Mouse (Mus musculus) embryo, embryonic 11 days (tissue): ENCODE data around the gene Slfn8.
"Not testable (repeated sequence)": the region's sequence is repeated elsewhere in the genome, so short reads cannot be mapped to it uniquely, and the experiment has no call there.

Source experiments
- DNase-seq: peaks from one replicate; pipeline ENCODE4 v3.0.0-alpha.2; 2015

Gene Slfn8

DNA sequence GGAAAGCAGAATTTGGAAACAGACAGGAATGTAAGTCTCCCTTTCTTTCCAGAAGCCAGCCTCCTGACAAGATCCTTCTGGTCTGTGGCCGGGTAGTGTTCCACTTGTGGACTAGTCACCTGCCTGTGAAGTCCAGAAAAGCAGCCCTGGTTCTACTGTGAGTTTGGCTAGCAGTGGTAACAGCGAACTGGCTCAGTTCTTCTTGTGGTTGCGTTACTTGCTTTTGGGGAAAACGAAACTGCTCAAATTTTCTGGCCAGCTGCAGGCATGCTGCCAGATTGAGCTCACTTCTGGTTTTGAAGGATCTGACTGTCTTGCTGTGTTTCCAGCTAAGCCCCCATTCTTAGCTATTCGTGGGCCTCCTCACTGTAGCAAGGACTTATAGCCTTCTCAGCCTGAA lies at the start of gene Slfn8:
Gene Slfn8 (minus strand): TSS at position 190 of the 400 bp plus-strand sequence.
- DNase-seq: no peak

- DNase-seq: no peak
Observed at GRCm38 (mm10) chr11:83067982-83068694, 47.5 kb upstream of the Slfn8 start.

DNA sequence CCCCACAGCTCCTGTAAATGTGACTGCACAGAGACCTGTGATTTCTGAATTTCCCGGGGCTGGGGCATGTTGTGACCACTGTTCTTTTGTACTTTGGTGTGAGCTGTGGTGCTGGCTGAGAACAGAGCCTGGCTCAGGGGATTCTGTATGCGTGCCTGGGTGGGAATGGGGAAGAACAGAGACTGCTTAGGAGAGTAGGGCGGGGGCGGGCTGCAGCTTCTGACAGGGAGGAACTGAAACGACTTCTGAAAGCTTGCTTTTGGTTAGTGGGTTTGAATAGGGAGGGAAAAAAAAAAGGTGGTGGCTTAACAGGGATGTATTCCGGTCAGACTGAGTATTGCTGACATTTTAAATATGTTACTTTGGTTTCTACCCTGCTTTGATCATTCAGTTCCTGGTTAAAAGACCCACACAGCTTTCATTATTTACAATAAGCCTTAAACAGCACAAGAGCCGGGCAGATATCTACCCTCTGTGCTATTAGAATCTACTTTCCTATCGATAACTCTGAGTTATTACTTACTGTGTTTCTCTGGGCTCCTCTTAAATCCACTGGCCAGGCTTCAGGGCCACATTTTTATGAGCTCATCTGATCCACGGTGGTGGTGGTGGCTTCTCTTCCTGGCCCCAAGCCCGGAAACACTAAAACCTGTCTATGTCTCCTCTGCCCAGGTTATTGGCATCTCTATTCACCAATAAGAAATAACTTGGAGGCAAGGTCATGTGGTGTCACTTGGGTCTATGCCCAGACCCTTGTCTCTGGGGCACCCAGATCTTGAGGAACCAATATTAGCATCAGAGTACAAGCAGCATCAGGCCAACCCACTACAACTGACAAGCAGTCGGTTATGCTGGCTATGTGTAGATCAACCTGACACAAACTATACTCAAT lies 46.3 kb upstream of the Slfn8 start:
- DNase-seq: no peak

- no peak for DNase-seq
Observed at GRCm38 (mm10) chr11:83065441-83066344, 45.1 kb upstream of the Slfn8 start.

GRCm38 (mm10) chr11:83064946-83065345 lies 44.3 kb upstream of the Slfn8 start, which contains the start of gene Slfn2:
TSS of gene Slfn2 (plus strand) at chr11:83065112.
- DNase-seq: no peak

GRCm38 (mm10) chr11:83063941-83064349 lies 43.3 kb upstream of the Slfn8 start:
- no peak for DNase-seq

- DNase-seq: no peak
Observed at GRCm38 (mm10) chr11:83063126-83063525, 42.5 kb upstream of the Slfn8 start.

GRCm38 (mm10) chr11:83061806-83062205 lies 41.2 kb upstream of the Slfn8 start:
- no peak for DNase-seq

DNA sequence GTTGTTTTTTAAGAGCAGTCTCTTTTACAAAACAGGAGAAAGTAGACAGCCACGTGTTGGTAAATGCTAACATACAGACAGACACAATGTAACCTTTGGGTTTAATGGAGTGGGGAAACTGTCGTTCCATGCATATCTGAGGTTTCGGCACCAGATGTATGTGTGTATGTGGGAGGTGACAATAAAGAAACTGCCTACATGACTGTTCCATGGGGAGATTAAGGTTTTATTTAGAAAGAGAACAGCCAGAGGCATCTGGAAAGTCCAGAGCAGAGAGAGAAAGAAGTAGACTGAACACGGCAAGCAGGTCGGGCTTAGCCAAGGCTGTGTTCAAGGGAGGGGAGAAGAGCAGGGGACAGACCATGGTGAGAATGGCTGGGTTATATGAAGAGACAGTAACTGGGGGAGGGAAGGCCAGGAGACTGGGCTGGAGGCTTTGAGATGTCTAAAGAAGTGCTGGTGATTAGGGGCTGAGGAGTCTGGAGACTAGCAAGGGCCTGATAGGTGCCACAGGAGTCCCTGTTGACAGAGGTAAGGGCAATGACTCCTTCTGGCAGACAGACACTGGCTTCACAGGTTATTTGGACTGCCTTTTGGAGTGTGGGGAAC lies 39.9 kb upstream of the Slfn8 start:
- no peak for DNase-seq

GRCm38 (mm10) chr11:83057863-83058262 lies 37.3 kb upstream of the Slfn8 start:
- DNase-seq: peak; percentile 64

GRCm38 (mm10) chr11:83045642-83046041 lies 25.0 kb upstream of the Slfn8 start:
- DNase-seq: no peak

DNA sequence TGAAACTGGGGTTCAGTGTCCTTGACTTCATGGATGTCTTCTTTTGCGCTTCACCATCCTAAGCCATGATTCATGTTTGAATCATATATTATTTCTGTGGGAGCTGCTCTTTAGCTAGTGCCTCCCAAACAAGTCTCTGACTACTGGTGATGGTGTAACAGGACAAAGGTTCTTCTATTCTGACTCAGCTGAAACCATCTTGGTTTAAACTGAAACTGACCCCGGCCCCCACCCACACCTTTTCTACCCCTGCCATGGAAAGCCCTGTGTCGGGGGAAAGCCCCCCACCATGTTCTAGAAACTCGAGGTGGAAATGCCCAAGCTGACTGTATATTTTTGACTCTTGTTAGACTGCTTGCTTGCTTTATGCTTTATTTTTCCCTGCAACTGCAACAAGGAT lies 23.3 kb upstream of the Slfn8 start:
- DNase-seq: no peak

DNA sequence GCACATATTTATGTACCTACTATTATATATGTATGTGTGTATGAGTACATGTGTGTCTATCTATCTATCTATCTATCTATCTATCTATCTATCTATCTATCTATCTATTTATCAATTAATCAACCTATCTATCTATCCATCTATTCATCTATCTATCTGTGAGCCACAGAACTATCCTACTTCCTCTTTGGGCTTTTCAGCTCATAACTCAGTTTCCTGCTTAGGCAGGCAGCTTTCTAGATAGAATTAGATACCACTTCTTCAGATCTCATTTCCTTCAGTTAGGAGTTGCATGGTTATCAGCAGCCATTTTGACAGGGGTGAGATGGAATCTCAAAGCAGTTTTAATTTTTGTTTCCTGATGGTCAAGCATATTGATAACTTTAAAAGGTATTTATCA lies 20.4 kb upstream of the Slfn8 start:
- DNase-seq: no peak

DNA sequence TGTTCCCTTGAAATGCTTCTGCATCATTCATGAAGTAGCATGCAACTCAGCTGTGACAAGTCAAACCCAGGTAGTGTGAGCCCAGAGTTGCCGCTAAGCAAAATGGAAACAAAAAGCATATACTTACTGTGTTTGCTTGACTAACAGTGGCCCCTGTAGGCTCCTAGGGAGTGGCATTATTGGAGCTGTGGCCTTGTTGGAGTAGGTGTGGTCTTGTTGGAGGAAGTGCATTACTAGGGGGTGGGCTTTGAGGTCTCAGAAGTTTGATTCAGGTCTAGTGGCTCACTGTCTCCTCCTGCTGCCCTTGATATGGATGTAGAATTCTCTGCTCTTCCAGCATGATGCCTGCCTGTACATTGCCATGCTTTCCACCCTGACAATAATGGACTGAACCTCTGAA lies 19.7 kb upstream of the Slfn8 start:
- DNase-seq: no peak

DNA sequence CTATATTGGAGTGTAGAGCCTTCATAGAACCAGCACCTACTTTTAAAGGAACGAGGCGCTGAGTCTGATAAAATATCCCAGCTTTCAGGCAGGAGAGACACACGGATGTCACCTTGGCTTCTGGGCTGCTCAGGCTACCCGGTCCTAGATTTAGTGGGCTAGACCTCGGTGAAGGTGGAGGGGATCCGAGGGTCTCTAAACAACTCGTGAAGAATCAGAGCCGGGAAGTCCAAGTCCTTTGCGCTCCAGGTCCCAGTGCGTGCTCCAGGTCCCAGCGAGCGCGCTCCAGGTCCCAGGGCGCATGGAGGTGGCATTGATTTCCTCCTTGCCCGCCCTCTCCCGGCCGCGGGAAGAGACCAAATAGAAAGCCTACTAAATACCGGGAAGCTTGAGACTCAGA lies 19.2 kb upstream of the Slfn8 start:
- no peak for DNase-seq

GRCm38 (mm10) chr11:83039156-83039555 lies 18.5 kb upstream of the Slfn8 start:
- DNase-seq: no peak

DNA sequence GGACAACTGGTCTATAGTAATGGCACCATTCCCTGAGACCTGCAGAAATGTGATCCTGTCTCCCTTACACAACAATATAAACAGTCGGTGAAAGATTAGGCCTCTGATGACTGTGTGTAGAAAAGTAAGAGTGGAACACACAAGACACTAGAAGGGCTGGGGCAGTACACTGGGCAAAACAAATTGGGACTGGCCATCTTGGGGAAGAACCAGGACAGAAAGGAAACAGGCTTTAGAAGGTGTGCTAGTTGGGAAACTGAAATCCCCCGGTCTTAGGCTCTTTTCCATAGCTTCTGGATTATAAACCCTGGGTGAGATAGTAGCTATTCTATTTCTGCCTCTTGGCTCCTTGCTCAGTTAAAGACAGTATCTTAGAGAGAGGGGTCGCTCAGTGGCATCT lies 18.1 kb upstream of the Slfn8 start:
- not testable (repeated sequence) for DNase-seq

- not testable (repeated sequence) for DNase-seq
Observed at GRCm38 (mm10) chr11:83019561-83020519, 770 bp downstream of the Slfn8 start.

DNA sequence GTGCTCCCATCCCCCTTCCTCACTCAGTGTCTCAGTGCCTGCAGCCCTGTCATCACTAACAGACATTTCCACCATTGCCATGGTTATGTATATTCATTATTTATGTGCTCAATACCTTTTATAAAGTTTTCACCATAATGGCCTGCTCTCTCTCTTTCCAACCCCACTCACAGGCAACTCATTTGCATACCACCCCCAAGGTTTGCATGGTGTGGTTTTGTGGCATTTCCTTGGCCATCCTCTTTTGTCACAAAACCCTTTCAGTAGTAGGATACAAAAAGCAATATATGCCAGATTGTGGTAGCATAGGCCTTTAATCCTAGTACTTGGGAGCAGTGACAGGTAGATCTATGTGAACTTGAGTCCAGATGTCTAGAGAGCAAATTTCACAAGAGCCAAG lies 4.5 kb downstream of the Slfn8 start:
- DNase-seq: no peak

GRCm38 (mm10) chr11:83013356-83013755 lies 7.3 kb downstream of the Slfn8 start:
- no peak for DNase-seq

GRCm38 (mm10) chr11:82991469-82992166 lies 29.0 kb downstream of the Slfn8 start, which contains the start of gene Slfn9:
TSS of gene Slfn9 (minus strand) at chr11:82991830.
- peak; percentile 45 for DNase-seq
